Mouse (Mus musculus) thymus, adult 2 months (tissue): ENCODE measurements around the gene Hsd17b14.

Experiments
- CTCF ChIP-seq: fragments of 200-500 bp; IDR thresholded peaks from 2 replicates; pipeline ENCODE4 v1.5.1; 2012; ENCODE audit warnings: mild to moderate bottlenecking, control low read depth, low read length, moderate library complexity, borderline replicate concordance; ENCODE audit not compliant: control insufficient read depth, poor library complexity, insufficient read depth; ENCODE audit errors: extremely low read depth
- POLR2A ChIP-seq: fragments of 200-500 bp; IDR thresholded peaks from 2 replicates; pipeline ENCODE4 v1.6.1; 2012; ENCODE audit warnings: mild to moderate bottlenecking, low read length, control low read depth, moderate library complexity; ENCODE audit not compliant: control insufficient read depth, poor library complexity, insufficient read depth; ENCODE audit errors: extremely low read depth

GRCm38 (mm10) chr7:45570103-45570741 is 15.5 kb downstream of the Hsd17b14 start, which contains the start of gene Bcat2:
- no peak for TF ChIP-seq CTCF
- no peak for TF ChIP-seq POLR2A
